Mouse (Mus musculus) C2C12 (cell line): ENCODE data around the gene Ccdc43. TPM values are rescaled to one million over a fixed set of nuclear protein-coding genes. Genes with fewer than 3 reads are reported as not detected.

Experiments used
- H3K27me3 ChIP-seq: one replicate; pipeline ENCODE4 v1.6.1; 2011; ENCODE audit not compliant: control insufficient read depth, insufficient read depth, insufficient read length
- H3K36me3 ChIP-seq: one replicate; pipeline ENCODE4 v1.6.1; 2011; ENCODE audit not compliant: control insufficient read depth, insufficient read depth
- H3K4me3 ChIP-seq: one replicate; pipeline ENCODE4 v1.5.1; 2011; ENCODE audit warnings: mild to moderate bottlenecking, control low read depth; ENCODE audit not compliant: poor library complexity, insufficient read depth, severe bottlenecking
- H3K79me2 ChIP-seq: one replicate; pipeline ENCODE4 v1.6.1; 2011; ENCODE audit not compliant: control insufficient read depth, insufficient read depth
- H3K79me3 ChIP-seq: one replicate; pipeline ENCODE4 v1.6.1; 2011; ENCODE audit warnings: low read depth, control low read depth
- H3ac ChIP-seq: one replicate; pipeline ENCODE3; 2011; ENCODE audit warnings: low read depth; ENCODE audit not compliant: control insufficient read depth, insufficient read length
- CEBPB ChIP-seq: IDR thresholded peaks from one replicate; pipeline ENCODE4 v1.6.1; 2011; ENCODE audit warnings: low read depth, mild to moderate bottlenecking, control low read depth, moderate library complexity
- CTCF ChIP-seq: IDR thresholded peaks from one replicate; pipeline ENCODE4 v1.5.1; 2011; ENCODE audit not compliant: control insufficient read depth, insufficient read depth, insufficient read length
- FOSL1 ChIP-seq: IDR thresholded peaks from one replicate; pipeline ENCODE4 v1.8.0; 2011; ENCODE audit warnings: mild to moderate bottlenecking, low read length; ENCODE audit not compliant: poor library complexity, insufficient read depth, severe bottlenecking
- MAX ChIP-seq: IDR thresholded peaks from one replicate; pipeline ENCODE4 v1.6.1; 2011; ENCODE audit warnings: mild to moderate bottlenecking, control low read depth
- MYOD1 ChIP-seq: IDR thresholded peaks from one replicate; pipeline ENCODE4 v1.6.1; 2011; ENCODE audit warnings: low read depth; ENCODE audit not compliant: control insufficient read depth, insufficient read length
- MYOG ChIP-seq: IDR thresholded peaks from one replicate; pipeline ENCODE4 v1.6.1; 2011; ENCODE audit not compliant: control insufficient read depth, insufficient read length; ENCODE audit errors: extremely low read depth
- USF1 ChIP-seq: IDR thresholded peaks from one replicate; pipeline ENCODE4 v1.6.1; 2011; ENCODE audit warnings: low read depth, mild to moderate bottlenecking, control low read depth, moderate library complexity
- microRNA-seq: library from miRNA; unstranded; fragments of <30 nt; microRNA quantifications from one replicate; pipeline ENCODE4, GENCODE M21; 2019; ENCODE audit warnings: borderline microRNAs expressed
- polyA plus RNA-seq: library from polyadenylated mRNA; unstranded; fragments of >200 nt; fragmentation: generic; extraction: Trizol; gene quantifications from one replicate; pipeline ENCODE4 v1.2.1, GENCODE M21; 2012; ENCODE audit warnings: missing spikeins

Ccdc43 gene
- polyA plus RNA-seq, 1 experiment, result 18.6 TPM

GRCm38 (mm10) chr11:102646226-102646625 lies 51.4 kb downstream of the Ccdc43 start:
- TF ChIP-seq MYOD1 (no peak), MAX (no peak), CTCF (no peak)
- no peaks in the 10 kb centered on the region for H3K79me3 ChIP-seq
- no peak overlapping the region for H3K4me3 ChIP-seq
- no peak overlapping the region for H3ac ChIP-seq
- H3K36me3 ChIP-seq, result no peaks in the 10 kb centered on the region
- H3K27me3 ChIP-seq, result no peaks in the 10 kb centered on the region
- H3K79me2 ChIP-seq, result no peaks in the 10 kb centered on the region

- Histone ChIP-seq H3K36me3 (no peaks in the 10 kb centered on the region), H3K27me3 (no peaks in the 10 kb centered on the region), H3K4me3 (no peak overlapping the region), H3ac (no peak overlapping the region), H3K79me2 (no peaks in the 10 kb centered on the region), H3K79me3 (no peaks in the 10 kb centered on the region)
- TF ChIP-seq MYOD1, result peak; percentile 59
- peak; percentile 99 for TF ChIP-seq CEBPB
- no peak for TF ChIP-seq MYOG
- peak; percentile 80 for TF ChIP-seq FOSL1
- peak; percentile 79 for TF ChIP-seq USF1
- TF ChIP-seq MAX, result peak; percentile 83
- TF ChIP-seq CTCF, result no peak
Measured at GRCm38 (mm10) chr11:102643891-102644382, 53.6 kb downstream of the Ccdc43 start.

GRCm38 (mm10) chr11:102636887-102637286 lies 60.7 kb downstream of the Ccdc43 start:
- H3K36me3 ChIP-seq, result no peaks in the 10 kb centered on the region
- H3ac ChIP-seq, result no peak overlapping the region
- H3K79me2 ChIP-seq, result no peaks in the 10 kb centered on the region
- H3K27me3 ChIP-seq, result no peaks in the 10 kb centered on the region
- no peaks in the 10 kb centered on the region for H3K79me3 ChIP-seq
- H3K4me3 ChIP-seq, result no peak overlapping the region
- TF ChIP-seq MYOD1, result peak; percentile 88
- TF ChIP-seq MAX, result peak; percentile 71
- no peak for TF ChIP-seq USF1
- no peak for TF ChIP-seq CEBPB
- no peak for TF ChIP-seq CTCF

Small RNA genes lying within 50 kb of the gene (microRNA-seq; reads per million reads assigned to microRNA genes)
- not detected for gene Gm22920

Other genes starting within 250 kb of the Ccdc43 start
- gene Itga2b, start 227.7 kb downstream of the Ccdc43 start, polyA plus RNA-seq, result 1.3 TPM
- gene Gpatch8, start 141.4 kb downstream of the Ccdc43 start, polyA plus RNA-seq, result 7.3 TPM
- gene Gm11627, start 118.3 kb downstream of the Ccdc43 start, polyA plus RNA-seq, result 0.26 TPM
- 42.1 TPM for gene Fzd2, start 93.4 kb downstream of the Ccdc43 start, polyA plus RNA-seq
- gene Meioc, start 34.1 kb downstream of the Ccdc43 start, polyA plus RNA-seq, result not detected
- 0.41 TPM for gene Adam11, start 63.7 kb upstream of the Ccdc43 start, polyA plus RNA-seq
- 20.7 TPM for gene Gjc1, start 121.9 kb upstream of the Ccdc43 start, polyA plus RNA-seq
- gene Higd1b, start 138.1 kb upstream of the Ccdc43 start, polyA plus RNA-seq, result not detected
- gene Eftud2, start 183.2 kb upstream of the Ccdc43 start, polyA plus RNA-seq, result 190 TPM
- gene Ccdc103, start 183.4 kb upstream of the Ccdc43 start, polyA plus RNA-seq, result 0.59 TPM
- 0.05 TPM for gene Fam187a, start 187.4 kb upstream of the Ccdc43 start, polyA plus RNA-seq
- 0.02 TPM for gene Gfap, start 203.1 kb upstream of the Ccdc43 start, polyA plus RNA-seq
- 44.9 TPM for gene Kif18b, start 227.3 kb upstream of the Ccdc43 start, polyA plus RNA-seq
- gene C1ql1, start 248.9 kb upstream of the Ccdc43 start, polyA plus RNA-seq, result 0.87 TPM